Mouse (Mus musculus): ENCODE measurements at regions not wholly inside any gene's neighbourhood (a gene's known extent, or its start where the extent isn't known, plus 50 kb on each side); places are given as distances from the start of the nearest gene placed in this dataset.

- no peaks in the 10 kb centered on the region for H3K9me3 ChIP-seq (ENCODE audit: control insufficient read depth)
- H3K36me3 ChIP-seq (ENCODE audit: control insufficient read depth, insufficient read depth): no peaks in the 10 kb centered on the region
- no peak overlapping the region for H3K4me2 ChIP-seq (replicated peaks; ENCODE audit: low read depth)
- H3K27me3 ChIP-seq (replicated peaks; ENCODE audit: control insufficient read depth, insufficient read depth, low read length): no peaks in the 10 kb centered on the region
- H3K27ac ChIP-seq (ENCODE audit: low read depth, low read length): no peak overlapping the region
- WGBS: 91% methylated on average over 8 of the region's 8 CpGs
- no peaks in the 10 kb centered on the region for H3K4me1 ChIP-seq (replicated peaks; ENCODE audit: control insufficient read depth, insufficient read depth, low read length)
- no peak for TF ChIP-seq CTCF (IDR thresholded peaks at IDR 0.05; ENCODE audit: low read depth)
- ATAC-seq: no peak
- no peak overlapping the region for H3K9ac ChIP-seq (ENCODE audit: low read depth, low read length)
- no peak overlapping the region for H3K4me3 ChIP-seq (ENCODE audit: low read depth, low read length)
Measured at GRCm38 (mm10) chr9:73258640-73259039, 145.4 kb downstream of the Rsl24d1 start.

- Histone ChIP-seq H3K27me3 (replicated peaks; ENCODE audit: control insufficient read depth, insufficient read depth, low read length) (no peaks in the 10 kb centered on the region), H3K36me3 (ENCODE audit: control insufficient read depth, insufficient read depth) (no peaks in the 10 kb centered on the region), H3K9ac (ENCODE audit: low read depth, low read length) (no peak overlapping the region), H3K4me2 (replicated peaks; ENCODE audit: low read depth) (no peak overlapping the region), H3K4me3 (ENCODE audit: low read depth, low read length) (no peak overlapping the region), H3K4me1 (replicated peaks; ENCODE audit: control insufficient read depth, insufficient read depth, low read length) (no peaks in the 10 kb centered on the region), H3K9me3 (ENCODE audit: control insufficient read depth) (no peaks in the 10 kb centered on the region), H3K27ac (ENCODE audit: low read depth, low read length) (no peak overlapping the region)
- TF ChIP-seq CTCF (IDR thresholded peaks at IDR 0.05; ENCODE audit: low read depth): no peak
- 62% methylated on average over 5 of the region's 5 CpGs for WGBS
- ATAC-seq: no peak
Measured at GRCm38 (mm10) chr9:73262711-73263110, 149.5 kb downstream of the Rsl24d1 start.

DNA sequence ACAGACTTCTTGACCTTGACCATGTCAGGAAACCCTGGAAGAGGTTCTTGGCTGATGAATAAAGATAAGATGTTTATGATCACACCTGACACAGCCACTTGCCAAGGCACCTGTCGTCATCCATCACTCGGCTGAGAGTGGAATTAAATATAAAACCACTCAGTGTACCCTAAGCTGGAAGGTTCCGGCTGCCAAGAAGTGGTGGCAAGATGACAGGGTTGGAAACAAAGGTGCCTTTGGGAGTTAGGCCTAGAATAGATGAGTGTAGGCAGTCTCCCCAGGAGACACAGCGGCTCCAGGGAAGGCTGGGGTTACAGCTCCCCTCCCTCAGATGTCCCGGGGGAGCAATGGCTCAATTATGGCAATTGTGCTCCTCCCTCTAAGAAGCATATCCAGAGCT lies 157.0 kb downstream of the Rsl24d1 start:
- Histone ChIP-seq H3K4me3 (ENCODE audit: low read depth, low read length) (no peak overlapping the region), H3K9ac (ENCODE audit: low read depth, low read length) (no peak overlapping the region), H3K9me3 (ENCODE audit: control insufficient read depth) (no peaks in the 10 kb centered on the region), H3K4me1 (replicated peaks; ENCODE audit: control insufficient read depth, insufficient read depth, low read length) (no peaks in the 10 kb centered on the region), H3K36me3 (ENCODE audit: control insufficient read depth, insufficient read depth) (no peaks in the 10 kb centered on the region), H3K27ac (ENCODE audit: low read depth, low read length) (no peak overlapping the region), H3K4me2 (replicated peaks; ENCODE audit: low read depth) (no peak overlapping the region), H3K27me3 (replicated peaks; ENCODE audit: control insufficient read depth, insufficient read depth, low read length) (no peaks in the 10 kb centered on the region)
- WGBS: 71% methylated on average over 5 of the region's 5 CpGs
- no peak for ATAC-seq
- no peak for TF ChIP-seq CTCF (IDR thresholded peaks at IDR 0.05; ENCODE audit: low read depth)

- ATAC-seq: no peak
- H3K9ac ChIP-seq (ENCODE audit: low read depth, low read length): no peak overlapping the region
- 54% methylated on average over 2 of the region's 2 CpGs for WGBS
- no peaks in the 10 kb centered on the region for H3K9me3 ChIP-seq (ENCODE audit: control insufficient read depth)
- no peak overlapping the region for H3K4me2 ChIP-seq (replicated peaks; ENCODE audit: low read depth)
- no peak overlapping the region for H3K27ac ChIP-seq (ENCODE audit: low read depth, low read length)
- no peaks in the 10 kb centered on the region for H3K36me3 ChIP-seq (ENCODE audit: control insufficient read depth, insufficient read depth)
- no peaks in the 10 kb centered on the region for H3K4me1 ChIP-seq (replicated peaks; ENCODE audit: control insufficient read depth, insufficient read depth, low read length)
- TF ChIP-seq CTCF (IDR thresholded peaks at IDR 0.05; ENCODE audit: low read depth): no peak
- no peak overlapping the region for H3K4me3 ChIP-seq (ENCODE audit: low read depth, low read length)
- H3K27me3 ChIP-seq (replicated peaks; ENCODE audit: control insufficient read depth, insufficient read depth, low read length): no peaks in the 10 kb centered on the region
Measured at GRCm38 (mm10) chr9:73272614-73273013, 159.4 kb downstream of the Rsl24d1 start.

GRCm38 (mm10) chr9:73273681-73274080 lies 160.5 kb downstream of the Rsl24d1 start:
- no peak overlapping the region for H3K27ac ChIP-seq (ENCODE audit: low read depth, low read length)
- no peak overlapping the region for H3K9ac ChIP-seq (ENCODE audit: low read depth, low read length)
- no peak for ATAC-seq
- no peaks in the 10 kb centered on the region for H3K9me3 ChIP-seq (ENCODE audit: control insufficient read depth)
- H3K4me3 ChIP-seq (ENCODE audit: low read depth, low read length): no peak overlapping the region
- no peaks in the 10 kb centered on the region for H3K36me3 ChIP-seq (ENCODE audit: control insufficient read depth, insufficient read depth)
- no peaks in the 10 kb centered on the region for H3K27me3 ChIP-seq (replicated peaks; ENCODE audit: control insufficient read depth, insufficient read depth, low read length)
- no peak overlapping the region for H3K4me2 ChIP-seq (replicated peaks; ENCODE audit: low read depth)
- 76% methylated on average over 4 of the region's 4 CpGs for WGBS
- TF ChIP-seq CTCF (IDR thresholded peaks at IDR 0.05; ENCODE audit: low read depth): no peak
- H3K4me1 ChIP-seq (replicated peaks; ENCODE audit: control insufficient read depth, insufficient read depth, low read length): no peaks in the 10 kb centered on the region

- ATAC-seq: no peak
- no peaks in the 10 kb centered on the region for H3K9me3 ChIP-seq (ENCODE audit: control insufficient read depth)
- H3K4me1 ChIP-seq (replicated peaks; ENCODE audit: control insufficient read depth, insufficient read depth, low read length): no peaks in the 10 kb centered on the region
- no peak overlapping the region for H3K4me3 ChIP-seq (ENCODE audit: low read depth, low read length)
- no peaks in the 10 kb centered on the region for H3K36me3 ChIP-seq (ENCODE audit: control insufficient read depth, insufficient read depth)
- no peaks in the 10 kb centered on the region for H3K27me3 ChIP-seq (replicated peaks; ENCODE audit: control insufficient read depth, insufficient read depth, low read length)
- H3K9ac ChIP-seq (ENCODE audit: low read depth, low read length): no peak overlapping the region
- H3K4me2 ChIP-seq (replicated peaks; ENCODE audit: low read depth): no peak overlapping the region
- no peak for TF ChIP-seq CTCF (IDR thresholded peaks at IDR 0.05; ENCODE audit: low read depth)
- WGBS: 78% methylated on average over 2 of the region's 2 CpGs
- no peak overlapping the region for H3K27ac ChIP-seq (ENCODE audit: low read depth, low read length)
Measured at GRCm38 (mm10) chr9:73275671-73276070, 162.4 kb downstream of the Rsl24d1 start.

- no peak for TF ChIP-seq CTCF (IDR thresholded peaks at IDR 0.05; ENCODE audit: low read depth)
- H3K9me3 ChIP-seq (ENCODE audit: control insufficient read depth): no peaks in the 10 kb centered on the region
- WGBS: 84% methylated on average over 6 of the region's 6 CpGs
- ATAC-seq: no peak
- H3K9ac ChIP-seq (ENCODE audit: low read depth, low read length): no peak overlapping the region
- no peaks in the 10 kb centered on the region for H3K27me3 ChIP-seq (replicated peaks; ENCODE audit: control insufficient read depth, insufficient read depth, low read length)
- no peak overlapping the region for H3K27ac ChIP-seq (ENCODE audit: low read depth, low read length)
- no peaks in the 10 kb centered on the region for H3K4me1 ChIP-seq (replicated peaks; ENCODE audit: control insufficient read depth, insufficient read depth, low read length)
- H3K36me3 ChIP-seq (ENCODE audit: control insufficient read depth, insufficient read depth): no peaks in the 10 kb centered on the region
- no peak overlapping the region for H3K4me2 ChIP-seq (replicated peaks; ENCODE audit: low read depth)
- no peak overlapping the region for H3K4me3 ChIP-seq (ENCODE audit: low read depth, low read length)
Measured at GRCm38 (mm10) chr9:73295287-73295686, 182.1 kb downstream of the Rsl24d1 start.

All from intestine, postnatal 0 days (tissue).